Mouse (Mus musculus) stomach, postnatal 0 days (tissue): ENCODE measurements around the gene Cenpm.
A peak's percentile ranks its signal among the peaks of the same experiment; 100 is the strongest.

ENCODE experiments used
- CTCF ChIP-seq: IDR thresholded peaks from 2 replicates; pipeline ENCODE4 v1.5.1; 2016; ENCODE audit warnings: antibody characterized with exemption, low read depth, mild to moderate bottlenecking, moderate library complexity
- EP300 ChIP-seq: optimal IDR thresholded peaks from 2 replicates; pipeline ENCODE3; 2016; ENCODE audit warnings: antibody characterized with exemption

DNA sequence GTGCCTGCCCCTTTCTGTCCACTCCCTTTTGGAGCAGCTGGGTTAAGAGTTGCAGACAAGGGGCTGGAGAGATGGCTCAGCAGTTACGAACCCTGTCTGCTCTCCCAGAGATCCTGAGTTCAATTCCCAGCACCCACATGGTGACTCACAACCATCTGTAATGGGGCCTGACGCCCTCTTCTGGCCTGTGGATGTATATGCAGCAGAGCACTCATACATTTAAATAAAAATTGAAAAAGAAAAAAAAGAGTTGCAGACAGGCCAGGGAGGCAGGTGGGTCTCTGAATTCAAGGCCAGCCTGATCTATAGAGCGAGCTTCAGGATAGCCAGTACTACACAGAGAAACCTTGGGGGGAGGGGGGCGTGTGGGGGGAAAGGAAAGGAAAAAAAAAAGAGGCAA lies 57.1 kb downstream of the Cenpm start:
- peak; percentile 32; the same call in 1 of the 2 replicates for TF ChIP-seq CTCF
- TF ChIP-seq EP300 = no peak
